Mouse (Mus musculus): ENCODE measurements around the gene Ankrd16. TPM values are rescaled to one million over a fixed set of nuclear protein-coding genes. Genes with fewer than 3 reads are reported as not detected.

The Ankrd16 gene
- 88.1 TPM for polyA plus RNA-seq (2017; shearing (Covaris generic))

GRCm38 (mm10) chr2:11777091-11778068 lies at the start of gene Ankrd16, which contains the start of gene Fbh1:
Ankrd16 (plus strand) TSS chr2:11777876.
Fbh1 (minus strand) TSS chr2:11777582.

Other genes with a start within 250 kb of the Ankrd16 start
- 14.7 TPM for gene Pfkfb3, start 223.8 kb upstream of the Ankrd16 start, polyA plus RNA-seq (2017; shearing (Covaris generic))
- 28.8 TPM for gene Rbm17, start 173.7 kb upstream of the Ankrd16 start, polyA plus RNA-seq (2017; shearing (Covaris generic))
- not detected for gene Gm17490, start 151.6 kb upstream of the Ankrd16 start, polyA plus RNA-seq (2017; shearing (Covaris generic))
- gene Il2ra, start 135.1 kb upstream of the Ankrd16 start, polyA plus RNA-seq (2017; shearing (Covaris generic)) = 403 TPM
- gene Il15ra, start 72.6 kb upstream of the Ankrd16 start, polyA plus RNA-seq (2017; shearing (Covaris generic)) = 33.9 TPM
- gene Fbh1, start 294 bp upstream of the Ankrd16 start, polyA plus RNA-seq (2017; shearing (Covaris generic)) = 88.4 TPM

All from CD4-positive, CD25-positive, alpha-beta regulatory T cell, adult 9 weeks (primary cell).